Mouse (Mus musculus): ENCODE measurements around the gene Hmgcll1. TPM values are rescaled to one million over a fixed set of nuclear protein-coding genes. Genes with fewer than 3 reads are reported as not detected.

Hmgcll1 gene
- polyA plus RNA-seq, 1 experiment: 0.21 TPM

Other genes starting within 250 kb of the Hmgcll1 start
- 2.9 and 4.2 TPM in 2 replicates for gene Bmp5, start 239.5 kb upstream of the Hmgcll1 start, polyA plus RNA-seq (2012; rRNA removed)
- not detected in 2 replicates for gene Gfral, start 198.8 kb downstream of the Hmgcll1 start, polyA plus RNA-seq (2012; rRNA removed)